Mouse (Mus musculus) intestine, embryonic 14.5 days (tissue): ENCODE results near the gene Nup93. TPM values are rescaled to one million over a fixed set of nuclear protein-coding genes. Genes with fewer than 3 reads are reported as not detected.

Experiments
- ATAC-seq: fragments of 200-750 bp; cut with Nextera tagmentation; replicated peaks from 2 replicates; pipeline ENCODE4 v1.8.0; 2017; ENCODE audit warnings: low read depth, moderate number of reproducible peaks, moderate TSS enrichment, moderate library complexity; ENCODE audit not compliant: low FRiP score, low TSS enrichment
- DNase-seq: peaks from one replicate; pipeline ENCODE4 v3.0.0-alpha.2; 2018; ENCODE audit warnings: low spot score
- H3K27ac ChIP-seq: fragments of 300-500 bp; sonication (generic); 2 replicates; pipeline ENCODE4 v1.5.1; 2014; ENCODE audit warnings: low read depth, mild to moderate bottlenecking, control low read depth
- H3K27me3 ChIP-seq: fragments of 300-500 bp; sonication (generic); replicated peaks from 2 replicates; pipeline ENCODE4 v1.6.1; 2014; ENCODE audit warnings: low read length, control low read depth; ENCODE audit not compliant: control insufficient read depth, insufficient read depth
- H3K36me3 ChIP-seq: fragments of 300-500 bp; sonication (generic); 2 replicates; pipeline ENCODE4 v1.6.1; 2014; ENCODE audit warnings: low read length, control low read depth; ENCODE audit not compliant: control insufficient read depth, insufficient read depth
- H3K4me1 ChIP-seq: fragments of 300-500 bp; sonication (generic); replicated peaks from 2 replicates; pipeline ENCODE4 v1.6.1; 2014; ENCODE audit warnings: low read length, control low read depth, mixed read lengths; ENCODE audit not compliant: control insufficient read depth, insufficient read depth
- H3K4me2 ChIP-seq: fragments of 300-500 bp; sonication (generic); 2 replicates; pipeline ENCODE4 v1.6.1; 2014; ENCODE audit warnings: low read length
- H3K4me3 ChIP-seq: fragments of 300-500 bp; sonication (generic); 2 replicates; pipeline ENCODE4 v1.5.1; 2014; ENCODE audit warnings: low read depth, low read length, control low read depth, mixed read lengths
- H3K9ac ChIP-seq: fragments of 300-500 bp; sonication (generic); 2 replicates; pipeline ENCODE4 v1.6.1; 2014; ENCODE audit warnings: mild to moderate bottlenecking, low read length
- H3K9me3 ChIP-seq: fragments of 300-500 bp; sonication (generic); 2 replicates; pipeline ENCODE4 v1.6.1; 2016; ENCODE audit warnings: low read length, control low read depth; ENCODE audit not compliant: control insufficient read depth
- WGBS: fragments of 180-500 bp; shearing (Covaris S2); extraction: QIAGEN DNeasy Blood & Tissue Kit; methylation state at CpG from one replicate; pipeline ENCODE4 v1.1.7; 2014; 5-methylcytosine and 5-hydroxymethylcytosine counted together
- polyA plus RNA-seq: library from polyadenylated mRNA; unstranded; fragments of >200 nt; fragmentation: Nextera tagmentation; extraction: Ambion mirVana; gene quantifications from 2 replicates; pipeline ENCODE4 v1.2.1, GENCODE M21; 2014

Nup93 gene
- polyA plus RNA-seq, 1 experiment from 2014 or later = 90.0 TPM

DNA sequence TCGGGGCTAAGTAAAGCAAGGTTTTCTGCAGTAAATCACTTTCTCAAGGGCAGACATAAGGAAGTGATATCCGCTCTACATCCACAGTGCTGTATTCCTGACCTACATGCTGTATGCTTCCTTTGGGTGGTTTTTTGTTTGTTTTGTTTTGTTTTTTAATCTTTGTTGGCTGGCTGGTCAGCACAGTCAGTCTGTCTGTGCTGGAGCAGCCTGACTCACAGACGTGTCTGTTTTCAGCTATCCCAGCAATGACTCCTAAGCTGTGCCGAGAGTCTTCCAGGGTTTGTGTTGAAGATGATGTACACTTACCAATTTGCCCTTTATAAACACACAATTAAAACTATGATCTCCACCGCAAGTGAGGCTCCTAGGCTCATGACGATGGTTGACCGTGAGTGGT, 56.7 kb downstream of the Nup93 start:
- ATAC-seq (no peak), DNase-seq (no peak)
- H3K27ac ChIP-seq = no peak overlapping the region
- H3K27me3 ChIP-seq = no peaks in the 10 kb centered on the region
- H3K4me1 ChIP-seq = peaks cover 18% of the 10 kb centered on the region
- no peak overlapping the region for H3K9ac ChIP-seq
- H3K4me2 ChIP-seq = no peak overlapping the region
- H3K9me3 ChIP-seq = no peaks in the 10 kb centered on the region
- WGBS = 49% methylated on average over 7 of the region's 7 CpGs
- no peak overlapping the region for H3K4me3 ChIP-seq
- H3K36me3 ChIP-seq = no peaks in the 10 kb centered on the region

- Histone ChIP-seq H3K27me3 (no peaks in the 10 kb centered on the region), H3K36me3 (no peaks in the 10 kb centered on the region), H3K4me3 (no peak overlapping the region), H3K4me2 (no peak overlapping the region), H3K9me3 (no peaks in the 10 kb centered on the region), H3K9ac (no peak overlapping the region), H3K4me1 (peaks cover 11% of the 10 kb centered on the region), H3K27ac (no peak overlapping the region)
- no peak for DNase-seq
- 72% methylated on average over 3 of the region's 3 CpGs for WGBS
- no peak for ATAC-seq
Measured at GRCm38 (mm10) chr8:94272612-94273011, 58.2 kb downstream of the Nup93 start.

- H3K4me1 ChIP-seq = peaks cover 11% of the 10 kb centered on the region
- ATAC-seq (no peak), DNase-seq (no peak)
- H3K9ac ChIP-seq = no peak overlapping the region
- H3K27me3 ChIP-seq = no peaks in the 10 kb centered on the region
- no peaks in the 10 kb centered on the region for H3K36me3 ChIP-seq
- no peak overlapping the region for H3K27ac ChIP-seq
- H3K4me2 ChIP-seq = no peak overlapping the region
- H3K9me3 ChIP-seq = no peaks in the 10 kb centered on the region
- WGBS = 85% methylated on average over 5 of the region's 5 CpGs
- H3K4me3 ChIP-seq = no peak overlapping the region
Measured at GRCm38 (mm10) chr8:94273289-94273850, 59.0 kb downstream of the Nup93 start.

DNA sequence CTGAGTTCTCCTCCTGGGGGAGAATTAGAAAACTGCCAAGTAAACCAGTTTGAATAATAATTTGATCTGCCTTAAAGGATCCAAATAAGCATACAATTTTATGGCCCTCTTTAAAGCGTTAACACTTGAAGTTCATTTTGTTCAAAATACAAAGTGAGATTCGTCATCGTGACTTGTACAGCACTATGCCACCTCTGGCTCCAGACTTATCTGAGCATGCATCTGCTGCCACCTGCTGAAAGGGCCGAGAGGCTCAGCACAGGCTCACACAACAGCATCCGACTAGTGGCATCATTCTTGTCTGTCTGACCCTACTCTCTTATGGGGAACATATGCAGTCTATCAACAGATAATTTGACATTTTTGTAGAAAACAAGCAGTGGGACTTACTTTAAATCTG, 59.7 kb downstream of the Nup93 start:
- WGBS = 77% methylated on average over 5 of the region's 5 CpGs
- ATAC-seq (no peak), DNase-seq (no peak)
- Histone ChIP-seq H3K4me2 (no peak overlapping the region), H3K4me3 (no peak overlapping the region), H3K9me3 (no peaks in the 10 kb centered on the region), H3K4me1 (peaks cover 8% of the 10 kb centered on the region), H3K9ac (no peak overlapping the region), H3K36me3 (no peaks in the 10 kb centered on the region), H3K27ac (no peak overlapping the region), H3K27me3 (no peaks in the 10 kb centered on the region)

- no peaks in the 10 kb centered on the region for H3K27me3 ChIP-seq
- ATAC-seq (no peak), DNase-seq (no peak)
- H3K4me1 ChIP-seq = no peaks in the 10 kb centered on the region
- H3K9me3 ChIP-seq = no peaks in the 10 kb centered on the region
- H3K27ac ChIP-seq = no peak overlapping the region
- H3K9ac ChIP-seq = no peak overlapping the region
- no peak overlapping the region for H3K4me3 ChIP-seq
- no peak overlapping the region for H3K4me2 ChIP-seq
- H3K36me3 ChIP-seq = no peaks in the 10 kb centered on the region
- 91% methylated on average over 6 of the region's 6 CpGs for WGBS
Measured at GRCm38 (mm10) chr8:94278295-94278694, 63.9 kb downstream of the Nup93 start.

- Histone ChIP-seq H3K4me3 (no peak overlapping the region), H3K4me2 (no peak overlapping the region), H3K36me3 (no peaks in the 10 kb centered on the region), H3K9me3 (no peaks in the 10 kb centered on the region), H3K27me3 (no peaks in the 10 kb centered on the region), H3K9ac (no peak overlapping the region), H3K4me1 (no peaks in the 10 kb centered on the region), H3K27ac (no peak overlapping the region)
- DNase-seq (no peak), ATAC-seq (no peak)
- WGBS = 70% methylated on average over 5 of the region's 5 CpGs
Measured at GRCm38 (mm10) chr8:94280001-94280613, 65.7 kb downstream of the Nup93 start.

DNA sequence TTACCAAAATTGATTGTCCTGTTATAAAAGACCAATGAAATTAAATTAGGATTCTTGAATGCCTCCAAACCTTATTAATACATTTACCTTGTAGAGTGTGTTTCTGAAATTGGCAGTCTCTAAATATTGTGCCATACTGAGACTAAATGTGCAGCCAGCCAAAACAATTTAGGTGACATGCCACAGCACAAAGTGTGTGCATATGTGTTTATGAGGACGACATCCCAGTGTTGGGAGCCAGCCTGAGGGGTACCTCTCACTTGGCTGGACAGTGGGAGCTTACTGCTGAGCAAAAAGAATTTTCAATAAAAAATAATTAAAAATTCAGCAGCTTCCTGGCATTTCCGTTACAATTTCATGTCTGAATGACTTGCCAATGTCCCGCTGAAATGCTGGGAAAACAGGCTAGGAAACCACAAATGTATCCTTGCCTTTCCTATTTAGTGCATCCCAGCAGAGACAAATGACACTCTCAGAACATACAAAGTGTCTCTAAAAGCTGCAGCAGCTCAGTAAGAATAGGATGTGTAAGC, 68.2 kb downstream of the Nup93 start:
- H3K9ac ChIP-seq = no peak overlapping the region
- ATAC-seq = no peak
- H3K27ac ChIP-seq = no peak overlapping the region
- DNase-seq = no peak
- H3K4me2 ChIP-seq = no peak overlapping the region
- no peaks in the 10 kb centered on the region for H3K9me3 ChIP-seq
- no peaks in the 10 kb centered on the region for H3K27me3 ChIP-seq
- H3K36me3 ChIP-seq = no peaks in the 10 kb centered on the region
- 93% methylated on average over 3 of the region's 3 CpGs for WGBS
- no peak overlapping the region for H3K4me3 ChIP-seq
- no peaks in the 10 kb centered on the region for H3K4me1 ChIP-seq

DNA sequence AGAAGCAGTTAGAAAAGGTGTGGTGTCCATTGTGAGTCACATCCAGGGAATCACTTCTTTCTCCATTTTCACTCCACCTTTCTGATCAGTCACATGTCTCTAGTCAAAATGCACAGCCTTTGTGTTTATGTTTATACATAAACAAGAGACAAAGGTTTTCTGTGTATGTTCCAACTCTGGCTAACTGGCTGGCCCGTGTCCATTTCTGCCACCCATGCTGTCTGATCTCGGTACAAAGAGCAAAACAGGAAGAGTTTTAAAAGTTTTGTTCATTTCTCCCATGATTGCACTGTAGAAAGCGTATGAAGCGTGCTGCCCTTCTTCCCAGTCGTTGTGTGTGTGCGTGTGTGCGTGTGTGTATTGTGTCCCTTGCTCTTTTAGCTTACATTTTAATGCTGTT, 69.8 kb downstream of the Nup93 start:
- no peak overlapping the region for H3K4me2 ChIP-seq
- no peaks in the 10 kb centered on the region for H3K4me1 ChIP-seq
- no peak for ATAC-seq
- H3K36me3 ChIP-seq = no peaks in the 10 kb centered on the region
- no peak for DNase-seq
- H3K27ac ChIP-seq = no peak overlapping the region
- no peak overlapping the region for H3K4me3 ChIP-seq
- H3K9ac ChIP-seq = no peak overlapping the region
- H3K27me3 ChIP-seq = no peaks in the 10 kb centered on the region
- WGBS = 82% methylated on average over 7 of the region's 7 CpGs
- H3K9me3 ChIP-seq = no peaks in the 10 kb centered on the region

GRCm38 (mm10) chr8:94290606-94291005, 76.2 kb downstream of the Nup93 start:
- Histone ChIP-seq H3K4me2 (no peak overlapping the region), H3K9me3 (no peaks in the 10 kb centered on the region), H3K4me3 (no peak overlapping the region), H3K36me3 (0 out of 2 replicates have a peak, but pooled peaks cover 7% of the 10 kb centered on the region), H3K4me1 (no peaks in the 10 kb centered on the region), H3K9ac (no peak overlapping the region), H3K27me3 (no peaks in the 10 kb centered on the region), H3K27ac (no peak overlapping the region)
- 90% methylated on average over 5 of the region's 5 CpGs for WGBS
- ATAC-seq (no peak), DNase-seq (no peak)
